Mouse (Mus musculus) monocyte, adult 5-6 weeks (primary cell): ENCODE measurements around the gene Spef2. TPM values are rescaled to one million over a fixed set of nuclear protein-coding genes. Genes with fewer than 3 reads are reported as not detected.
"Not testable (repeated sequence)": the region's sequence is repeated elsewhere in the genome, so short reads cannot be mapped to it uniquely, and the experiment has no call there.

Source experiments
- ATAC-seq: fragments of 153-309, 156-312 bp; replicated peaks from 2 replicates; pipeline ENCODE4 v1.8.0; 2017; ENCODE audit warnings: mild to moderate bottlenecking; ENCODE audit not compliant: low TSS enrichment, insufficient number of reproducible peaks, severe bottlenecking, poor library complexity, low FRiP score
- total RNA-seq: library from RNA; stranded (forward); fragments of 200-1000, 200-491, 200-594 nt; gene quantifications from 3 replicates; pipeline ENCODE4 v1.2.3, GENCODE M21; 2017

Gene Spef2
- total RNA-seq, 1 experiment from 2014 or later, result not detected

GRCm38 (mm10) chr15:9683485-9683884 lies 65.2 kb downstream of the Spef2 start:
- ATAC-seq, result no peak

- no peak for ATAC-seq
Observed at GRCm38 (mm10) chr15:9677343-9678036, 71.2 kb downstream of the Spef2 start.

- no peak for ATAC-seq
Observed at GRCm38 (mm10) chr15:9668575-9668974, 80.1 kb downstream of the Spef2 start.

DNA sequence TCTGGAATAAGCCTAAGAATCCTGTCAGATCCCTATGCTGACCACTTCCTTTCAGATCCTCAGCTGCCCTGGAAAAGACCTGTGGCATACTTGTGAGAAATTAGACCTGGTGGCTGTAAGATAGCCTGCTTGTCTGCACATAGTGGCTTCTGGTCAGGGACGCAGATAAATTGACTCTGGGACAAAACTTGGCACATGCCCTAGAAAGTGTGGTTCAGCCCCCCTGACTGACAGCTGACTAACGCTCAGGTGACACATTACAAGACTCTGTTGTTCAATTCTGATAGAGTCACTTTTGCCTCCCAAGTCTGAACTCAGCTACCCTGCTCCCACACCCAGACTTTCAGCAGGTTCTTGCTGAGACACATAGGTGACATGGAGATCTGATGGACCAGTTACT lies 83.7 kb downstream of the Spef2 start:
- ATAC-seq, result not testable (repeated sequence)

- ATAC-seq, result no peak
Observed at GRCm38 (mm10) chr15:9661215-9661614, 87.5 kb downstream of the Spef2 start.

- ATAC-seq, result no peak
Observed at GRCm38 (mm10) chr15:9634471-9634870, 114.2 kb downstream of the Spef2 start.

GRCm38 (mm10) chr15:9631657-9632056 lies 117.0 kb downstream of the Spef2 start:
- no peak for ATAC-seq

DNA sequence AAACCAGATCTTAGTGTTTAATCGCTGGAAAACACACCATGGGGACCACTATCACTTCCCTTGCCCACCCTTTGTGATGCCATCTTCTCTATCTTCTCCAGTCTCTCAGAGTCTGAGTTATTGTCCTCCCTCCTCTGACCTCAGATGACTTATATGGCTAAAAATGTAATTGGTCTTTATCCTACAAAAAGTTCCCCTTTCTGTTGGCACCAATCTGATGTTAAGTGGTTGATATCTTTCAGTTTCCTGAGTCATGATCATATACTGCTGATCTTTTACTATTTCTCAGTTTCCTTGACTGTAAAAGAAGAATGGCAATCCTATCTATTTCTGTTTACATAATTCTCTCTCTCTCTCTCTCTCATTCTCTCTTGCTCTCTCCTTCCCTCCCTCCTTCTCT lies 119.0 kb downstream of the Spef2 start:
- ATAC-seq, result no peak

DNA sequence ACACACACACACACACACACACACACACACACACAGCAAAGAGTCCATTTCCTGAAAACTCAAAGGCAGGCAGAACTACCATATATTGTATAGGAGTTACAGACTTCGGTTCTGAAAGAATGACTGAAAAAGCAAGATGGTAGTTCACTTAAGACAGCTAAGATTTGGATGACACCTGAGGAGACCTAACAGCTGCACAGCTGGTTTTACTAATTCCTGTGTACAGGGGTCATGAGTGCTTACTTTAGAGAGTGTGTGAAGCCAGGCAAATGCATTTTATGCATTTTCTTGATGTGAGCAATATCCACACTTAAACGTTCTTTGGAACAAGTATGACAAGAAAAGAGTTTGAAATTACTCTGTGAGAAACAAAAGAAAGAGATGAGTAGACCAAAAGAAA lies 124.0 kb downstream of the Spef2 start:
- no peak for ATAC-seq

DNA sequence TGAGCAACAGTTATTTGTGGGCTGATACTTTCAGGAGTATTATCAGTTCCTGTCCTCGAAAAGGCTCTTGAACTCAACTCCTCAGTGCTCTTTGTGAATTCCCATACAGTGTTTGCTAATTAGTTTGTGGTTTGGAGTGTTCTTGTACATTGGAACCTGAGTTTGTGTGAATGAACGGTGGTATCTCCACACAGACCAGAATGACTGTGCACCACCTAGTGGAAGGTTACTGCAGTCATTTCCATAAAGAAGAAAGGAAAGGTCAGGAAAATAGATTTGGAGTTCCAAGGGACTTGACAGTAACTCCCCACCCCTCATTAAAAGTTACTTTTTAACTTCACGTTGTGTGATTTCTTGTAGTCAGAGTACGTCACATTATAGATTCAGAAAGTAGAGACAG lies 140.5 kb downstream of the Spef2 start:
- no peak for ATAC-seq

DNA sequence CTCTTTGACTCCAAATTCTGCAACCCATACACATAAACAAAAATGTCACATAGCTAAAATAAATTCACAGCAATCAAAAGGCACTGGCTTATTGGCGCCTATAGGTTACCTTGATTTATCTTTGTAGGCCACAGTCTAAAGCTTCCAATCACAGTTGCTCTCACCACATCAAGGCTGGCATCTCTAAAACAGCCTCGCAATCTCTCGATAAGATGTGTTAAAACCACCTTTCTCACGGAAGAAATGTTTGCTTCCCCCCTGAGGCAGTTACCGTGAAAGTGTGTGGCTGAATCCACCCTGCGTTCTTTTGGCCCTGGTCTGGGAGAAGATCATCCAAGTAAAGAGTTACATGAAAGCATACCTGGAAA lies 148.6 kb downstream of the Spef2 start:
- no peak for ATAC-seq

GRCm38 (mm10) chr15:9599382-9600087 lies 149.1 kb downstream of the Spef2 start:
- ATAC-seq, result no peak

GRCm38 (mm10) chr15:9596298-9597060 lies 152.2 kb downstream of the Spef2 start:
- no peak for ATAC-seq

- ATAC-seq, result no peak
Observed at GRCm38 (mm10) chr15:9589939-9590338, 158.7 kb downstream of the Spef2 start.

DNA sequence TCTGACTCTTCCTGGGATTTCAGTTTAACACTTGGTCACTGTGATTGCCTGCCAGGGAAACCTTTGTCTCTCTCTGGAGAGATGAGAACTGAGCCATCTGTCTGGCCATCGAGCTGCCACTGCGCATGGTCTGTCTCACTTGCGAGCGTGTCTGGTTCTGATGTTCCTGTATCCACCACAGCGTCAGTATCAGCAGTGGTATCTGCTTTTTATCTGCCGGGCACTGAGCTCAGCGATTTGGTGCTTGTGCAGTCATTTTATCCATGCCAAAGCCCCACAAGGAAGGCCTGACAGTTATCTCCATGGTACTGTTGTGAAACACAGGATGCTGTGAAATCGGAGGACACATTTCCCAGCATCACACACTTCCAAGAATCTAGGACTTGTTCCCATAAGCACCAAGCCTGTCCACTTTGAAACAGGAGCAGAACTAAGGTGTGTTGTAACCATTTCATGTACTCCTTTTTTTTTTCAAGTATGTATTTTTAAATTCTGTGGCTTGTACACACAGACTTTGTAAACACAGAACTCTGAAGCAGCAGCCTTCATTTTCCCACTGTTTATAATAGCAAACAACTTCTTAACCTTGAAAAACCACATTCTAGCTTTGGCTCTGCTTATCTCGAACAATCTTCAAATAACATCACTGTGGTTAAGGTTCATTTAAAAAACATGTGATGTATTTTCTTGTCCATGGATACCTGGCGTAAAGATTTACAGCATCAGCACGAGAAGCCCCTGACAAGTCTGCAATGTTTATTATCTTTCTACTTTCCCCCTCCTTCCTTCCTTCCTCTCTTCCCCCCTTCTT lies 168.0 kb downstream of the Spef2 start:
- ATAC-seq, result no peak

DNA sequence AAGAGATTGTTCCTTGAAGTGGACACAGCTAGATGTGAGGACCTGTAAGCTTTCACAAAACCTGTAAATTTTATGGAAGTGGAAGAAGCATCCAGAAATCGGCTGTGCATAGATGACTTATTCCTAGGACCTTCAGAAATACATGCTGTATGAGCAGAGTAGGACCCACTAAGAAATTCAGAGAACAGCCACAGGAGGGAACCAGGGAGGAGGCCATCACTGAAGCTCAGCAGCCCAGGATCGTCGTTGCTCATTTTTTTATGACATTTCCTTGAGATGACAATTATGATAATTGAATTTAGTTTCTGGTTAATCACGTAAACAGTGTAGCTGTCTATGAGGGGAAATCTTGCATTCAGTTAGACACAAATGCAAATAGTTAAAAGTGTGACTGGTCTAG lies 171.4 kb downstream of the Spef2 start:
- ATAC-seq, result no peak

DNA sequence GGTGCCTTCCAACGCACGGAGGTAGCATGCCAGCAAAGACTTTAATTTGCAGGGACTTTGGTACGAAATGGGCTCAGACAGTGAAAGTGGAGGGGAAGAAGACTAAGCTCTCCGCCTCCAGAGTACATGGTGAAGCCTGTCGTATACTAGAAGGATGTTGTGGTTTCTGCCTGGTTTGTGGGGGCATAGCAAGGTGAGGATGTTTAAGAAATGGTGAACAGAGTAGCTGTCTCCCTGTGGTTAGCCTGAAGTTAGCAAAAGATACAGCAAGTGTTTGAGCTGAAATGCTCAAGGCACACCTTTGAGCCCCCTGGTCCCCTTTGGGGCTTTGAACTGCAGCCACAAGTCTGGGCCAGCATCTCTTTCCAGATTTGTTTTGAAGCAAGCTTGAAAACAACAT lies 173.9 kb downstream of the Spef2 start:
- 0 out of 2 replicates have a peak, but pooled peaks have one; percentile 9 for ATAC-seq

- no peak for ATAC-seq
Observed at GRCm38 (mm10) chr15:9573361-9573760, 175.3 kb downstream of the Spef2 start.

DNA sequence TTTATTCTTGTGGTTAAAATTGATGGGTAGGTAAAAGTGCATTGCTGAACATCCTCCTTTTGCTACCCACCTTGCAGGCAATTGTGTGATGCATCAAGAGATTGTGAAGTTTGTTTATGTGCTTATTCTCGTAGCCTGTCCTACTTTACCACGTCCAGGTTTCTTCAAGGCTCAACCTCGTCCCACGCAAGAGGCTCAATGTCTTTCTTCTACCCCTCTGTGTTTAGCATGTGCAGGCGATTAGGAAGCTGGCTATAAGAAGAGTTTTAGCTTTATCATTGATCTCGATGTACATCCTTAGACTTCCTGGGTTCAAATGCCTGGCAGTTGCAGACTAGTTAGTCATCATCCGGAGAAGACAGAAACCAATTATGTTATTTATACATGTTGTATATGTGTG lies 176.0 kb downstream of the Spef2 start:
- no peak for ATAC-seq
